Mouse (Mus musculus) lung, embryonic 16.5 days (tissue): ENCODE results near the gene Sgms1. TPM values are rescaled to one million over a fixed set of nuclear protein-coding genes. Genes with fewer than 3 reads are reported as not detected.

Experiments used
- ATAC-seq: fragments of 200-750 bp; cut with Nextera tagmentation; 2 replicates; pipeline ENCODE4 v1.8.0; 2017; ENCODE audit warnings: low read depth, mild to moderate bottlenecking, moderate library complexity
- H3K27ac ChIP-seq: fragments of 300-500 bp; sonication (generic); 2 replicates; pipeline ENCODE4 v1.5.1; 2014; ENCODE audit warnings: mild to moderate bottlenecking, control low read depth, low read length
- H3K27me3 ChIP-seq: fragments of 300-500 bp; sonication (generic); 2 replicates; pipeline ENCODE4 v1.6.1; 2014; ENCODE audit warnings: low read depth, low read length, mixed read lengths; ENCODE audit not compliant: control insufficient read depth, insufficient read depth
- H3K36me3 ChIP-seq: fragments of 300-500 bp; sonication (generic); 2 replicates; pipeline ENCODE4 v1.6.1; 2014; ENCODE audit warnings: low read length; ENCODE audit not compliant: control insufficient read depth, insufficient read depth
- H3K4me1 ChIP-seq: fragments of 300-500 bp; sonication (generic); replicated peaks from 2 replicates; pipeline ENCODE4 v1.6.1; 2014; ENCODE audit warnings: low read length, mixed read lengths; ENCODE audit not compliant: control insufficient read depth, insufficient read depth
- H3K4me2 ChIP-seq: fragments of 300-500 bp; sonication (generic); 2 replicates; pipeline ENCODE4 v1.6.1; 2014; ENCODE audit warnings: low read depth, low read length, control low read depth
- H3K4me3 ChIP-seq: fragments of 300-500 bp; sonication (generic); 2 replicates; pipeline ENCODE4 v1.5.1; 2014; ENCODE audit warnings: mild to moderate bottlenecking, low read length, control low read depth
- H3K9ac ChIP-seq: fragments of 300-500 bp; sonication (generic); 2 replicates; pipeline ENCODE4 v1.6.1; 2014; ENCODE audit warnings: low read length, control low read depth
- H3K9me3 ChIP-seq: fragments of 300-500 bp; sonication (generic); 2 replicates; pipeline ENCODE4 v1.6.1; 2016; ENCODE audit warnings: low read length; ENCODE audit not compliant: control insufficient read depth
- WGBS: fragments of 180-500 bp; shearing (Covaris S2); extraction: QIAGEN DNeasy Blood & Tissue Kit; methylation state at CpG from one replicate; pipeline ENCODE4 v1.1.7; 2014; 5-methylcytosine and 5-hydroxymethylcytosine counted together
- polyA plus RNA-seq: library from polyadenylated mRNA; unstranded; fragments of >200 nt; fragmentation: Nextera tagmentation; extraction: Ambion mirVana; gene quantifications from 2 replicates; pipeline ENCODE4 v1.2.1, GENCODE M21; 2015

Gene Sgms1
- polyA plus RNA-seq, 1 experiment from 2014 or later: 63.3 TPM

GRCm38 (mm10) chr19:32347491-32347890 is 42.0 kb downstream of the Sgms1 start:
- 65% methylated on average over 5 of the region's 5 CpGs for WGBS
- no peak overlapping the region for H3K9ac ChIP-seq
- no peaks in the 10 kb centered on the region for H3K9me3 ChIP-seq
- no peak overlapping the region for H3K27ac ChIP-seq
- H3K36me3 ChIP-seq: no peaks in the 10 kb centered on the region
- no peak overlapping the region for H3K4me2 ChIP-seq
- no peak overlapping the region for H3K4me3 ChIP-seq
- no peaks in the 10 kb centered on the region for H3K27me3 ChIP-seq
- peaks cover 59% of the 10 kb centered on the region for H3K4me1 ChIP-seq
- no peak for ATAC-seq

- peak; percentile 26; the same call in 1 of the 2 replicates for ATAC-seq
- WGBS: 52% methylated on average over 9 of the region's 9 CpGs
- Histone ChIP-seq H3K9ac (no peak overlapping the region), H3K36me3 (no peaks in the 10 kb centered on the region), H3K4me1 (peaks cover 66% of the 10 kb centered on the region), H3K4me2 (no peak overlapping the region), H3K4me3 (no peak overlapping the region), H3K9me3 (no peaks in the 10 kb centered on the region), H3K27ac (peak overlapping the region; percentile 88), H3K27me3 (no peaks in the 10 kb centered on the region)
Measured at GRCm38 (mm10) chr19:32346624-32347341, 42.7 kb downstream of the Sgms1 start.

- 9% methylated on average over 3 of the region's 3 CpGs for WGBS
- Histone ChIP-seq H3K36me3 (no peaks in the 10 kb centered on the region), H3K9ac (no peak overlapping the region), H3K9me3 (no peaks in the 10 kb centered on the region), H3K4me1 (peaks cover 70% of the 10 kb centered on the region), H3K27me3 (no peaks in the 10 kb centered on the region), H3K4me3 (no peak overlapping the region), H3K27ac (peak overlapping the region; percentile 88), H3K4me2 (peak overlapping the region; percentile 18; the same call in 1 of the 2 replicates)
- peak; percentile 94 for ATAC-seq
Measured at GRCm38 (mm10) chr19:32346176-32346575, 43.3 kb downstream of the Sgms1 start.

- Histone ChIP-seq H3K9me3 (no peaks in the 10 kb centered on the region), H3K27ac (peak overlapping the region; percentile 88; the same call in 1 of the 2 replicates), H3K4me3 (no peak overlapping the region), H3K4me1 (peaks cover 69% of the 10 kb centered on the region), H3K27me3 (no peaks in the 10 kb centered on the region), H3K4me2 (no peak overlapping the region), H3K36me3 (no peaks in the 10 kb centered on the region), H3K9ac (no peak overlapping the region)
- no peak for ATAC-seq
- 75% methylated on average over 6 of the region's 6 CpGs for WGBS
Measured at GRCm38 (mm10) chr19:32345181-32345745, 44.3 kb downstream of the Sgms1 start.

- H3K27me3 ChIP-seq: no peaks in the 10 kb centered on the region
- WGBS: 31% methylated on average over 4 of the region's 4 CpGs
- H3K9me3 ChIP-seq: no peaks in the 10 kb centered on the region
- H3K27ac ChIP-seq: no peak overlapping the region; the same call in 1 of the 2 replicates
- no peaks in the 10 kb centered on the region for H3K36me3 ChIP-seq
- no peak overlapping the region for H3K9ac ChIP-seq
- H3K4me1 ChIP-seq: peaks cover 66% of the 10 kb centered on the region
- no peak overlapping the region for H3K4me3 ChIP-seq
- no peak overlapping the region; the same call in 1 of the 2 replicates for H3K4me2 ChIP-seq
- no peak for ATAC-seq
Measured at GRCm38 (mm10) chr19:32344738-32345121, 44.8 kb downstream of the Sgms1 start.

GRCm38 (mm10) chr19:32343937-32344737 is 45.4 kb downstream of the Sgms1 start:
- Histone ChIP-seq H3K4me3 (no peak overlapping the region), H3K36me3 (no peaks in the 10 kb centered on the region), H3K9me3 (no peaks in the 10 kb centered on the region), H3K4me2 (peak overlapping the region; percentile 39), H3K4me1 (peaks cover 66% of the 10 kb centered on the region), H3K27me3 (no peaks in the 10 kb centered on the region), H3K9ac (peak overlapping the region; percentile 20; the same call in 1 of the 2 replicates), H3K27ac (peak overlapping the region; percentile 22; the same call in 1 of the 2 replicates)
- 22% methylated on average over 17 of the region's 17 CpGs for WGBS
- no peak for ATAC-seq

- Histone ChIP-seq H3K9me3 (no peaks in the 10 kb centered on the region), H3K9ac (no peak overlapping the region), H3K27ac (no peak overlapping the region), H3K4me1 (peaks cover 58% of the 10 kb centered on the region), H3K4me3 (no peak overlapping the region), H3K4me2 (no peak overlapping the region), H3K27me3 (no peaks in the 10 kb centered on the region), H3K36me3 (no peaks in the 10 kb centered on the region)
- WGBS: 72% methylated on average over 5 of the region's 5 CpGs
- no peak for ATAC-seq
Measured at GRCm38 (mm10) chr19:32342436-32342835, 47.1 kb downstream of the Sgms1 start.

- H3K4me2 ChIP-seq: no peak overlapping the region
- 33% methylated on average over 2 of the region's 2 CpGs for WGBS
Measured at GRCm38 (mm10) chr19:32341091-32341490, 48.4 kb downstream of the Sgms1 start.

GRCm38 (mm10) chr19:32340168-32340567 is 49.3 kb downstream of the Sgms1 start:
- H3K9ac ChIP-seq: no peak overlapping the region
- ATAC-seq: no peak
- 84% methylated on average over 5 of the region's 5 CpGs for WGBS
- peaks cover 38% of the 10 kb centered on the region for H3K4me1 ChIP-seq
- H3K4me3 ChIP-seq: no peak overlapping the region
- H3K27me3 ChIP-seq: no peaks in the 10 kb centered on the region
- no peak overlapping the region for H3K4me2 ChIP-seq
- no peak overlapping the region for H3K27ac ChIP-seq
- H3K9me3 ChIP-seq: no peaks in the 10 kb centered on the region
- no peaks in the 10 kb centered on the region for H3K36me3 ChIP-seq

More at GRCm38 (mm10) chr19:32341091-32341490, 48.4 kb downstream of the Sgms1 start:
- H3K27me3 ChIP-seq: no peaks in the 10 kb centered on the region
- H3K9ac ChIP-seq: no peak overlapping the region
- ATAC-seq: no peak
- H3K9me3 ChIP-seq: no peaks in the 10 kb centered on the region
- peaks cover 47% of the 10 kb centered on the region for H3K4me1 ChIP-seq
- H3K36me3 ChIP-seq: no peaks in the 10 kb centered on the region
- no peak overlapping the region for H3K4me3 ChIP-seq
- no peak overlapping the region for H3K27ac ChIP-seq
